Mouse (Mus musculus) liver, adult 2 months (tissue): ENCODE measurements around the gene Prima1.

Experiments
- CTCF ChIP-seq: fragments of 200-500 bp; IDR thresholded peaks from 2 replicates; pipeline ENCODE4 v1.5.1; 2011; ENCODE audit warnings: low read depth, low read length, control low read depth
- POLR2A ChIP-seq: fragments of 200-500 bp; IDR thresholded peaks from 2 replicates; pipeline ENCODE4 v1.6.1; 2011; ENCODE audit warnings: low read length, control low read depth; ENCODE audit not compliant: insufficient read depth; ENCODE audit errors: extremely low read depth

DNA sequence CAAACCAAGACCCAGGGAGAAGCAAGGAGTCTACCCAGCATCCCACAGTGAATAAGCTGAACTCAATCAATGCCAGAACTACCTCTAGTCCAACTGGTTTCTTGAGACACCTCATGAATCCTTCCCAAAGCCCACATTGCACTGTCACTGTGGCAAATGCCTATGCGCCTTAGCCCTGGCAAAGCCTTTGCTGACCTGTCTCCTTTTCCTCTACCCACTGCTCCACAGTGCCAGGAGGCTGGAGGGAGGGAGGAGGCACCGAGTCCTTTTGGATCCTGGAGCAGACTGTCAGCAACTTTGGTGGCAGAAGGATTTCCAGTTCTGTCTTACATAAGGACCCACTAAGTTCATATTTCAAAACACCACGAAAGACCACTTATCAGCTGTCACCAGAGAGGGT, 41.5 kb upstream of the Prima1 start:
- TF ChIP-seq POLR2A (no peak), CTCF (no peak)
